Mouse (Mus musculus) CH12F3 (cell line): ENCODE results near the gene B4galt7.
"Not testable (repeated sequence)": the region's sequence is repeated elsewhere in the genome, so short reads cannot be mapped to it uniquely, and the experiment has no call there.

ENCODE experiments used
- in situ Hi-C: fragments of 300-500 bp; cut with MboI; formaldehyde crosslinking; loops from 2 replicates; pipeline ENCODE4 v1.14.3; 2020; ENCODE audit warnings: low sequenced_read_pairs

Gene B4galt7

GRCm38 (mm10) chr13:55599566-55600540 lies at the start of gene B4galt7:
Gene B4galt7, plus strand, starts transcription at chr13:55599896.
- in situ Hi-C loops: no loop called here

DNA sequence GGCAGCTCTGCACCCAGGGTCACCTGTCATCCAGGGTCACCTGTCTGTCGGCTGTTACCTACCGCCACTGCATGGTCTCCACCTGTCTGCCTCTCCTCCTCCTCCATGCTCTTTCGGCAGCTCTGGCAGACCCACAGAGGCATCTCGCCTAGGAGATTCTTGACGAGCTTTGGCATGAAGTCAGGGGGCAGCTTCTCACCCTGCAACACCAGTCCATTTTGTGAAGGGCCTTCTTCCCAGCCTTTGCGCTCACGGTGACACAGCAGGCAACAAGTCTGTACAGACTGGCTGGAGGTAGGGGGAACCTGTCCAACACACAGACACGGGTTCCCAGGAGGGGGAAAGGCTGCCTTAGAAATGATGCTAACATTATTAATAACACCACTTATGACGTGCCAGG lies 43.8 kb upstream of the B4galt7 start:
- in situ Hi-C loops: no loop called here

- in situ Hi-C loops: no loop called here
These were observed 42.2 kb upstream of the B4galt7 start for GRCm38 (mm10) chr13:55557499-55557898.

DNA sequence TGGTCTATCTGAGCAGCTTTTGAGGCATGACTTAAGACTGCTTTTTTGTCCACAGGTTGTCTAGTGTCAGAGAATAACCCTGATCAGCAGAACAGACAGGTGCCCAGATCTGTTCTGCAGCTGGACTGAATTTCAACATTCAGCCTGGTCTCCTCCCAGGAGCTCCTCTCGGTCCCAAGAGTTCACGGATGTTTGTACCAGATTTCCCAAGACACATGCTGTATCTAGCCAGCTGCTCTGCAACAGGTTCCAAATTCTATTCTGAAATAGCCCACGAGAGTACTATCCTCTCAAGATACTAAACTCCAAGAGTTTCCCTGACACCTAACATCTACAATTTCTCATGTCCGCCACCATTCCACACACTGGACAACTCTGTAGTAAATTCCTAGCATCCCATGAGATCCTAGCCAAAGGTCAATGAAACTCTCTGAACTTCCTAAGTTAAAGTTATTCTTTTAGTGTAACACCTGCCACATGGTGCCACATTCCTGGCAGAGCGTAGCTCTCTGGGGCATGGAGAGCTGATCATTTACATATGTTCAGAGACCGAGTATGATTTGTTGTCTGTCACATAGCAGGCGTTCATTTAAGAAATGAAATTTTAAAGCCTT lies 36.3 kb upstream of the B4galt7 start:
- in situ Hi-C loops: no loop called here

DNA sequence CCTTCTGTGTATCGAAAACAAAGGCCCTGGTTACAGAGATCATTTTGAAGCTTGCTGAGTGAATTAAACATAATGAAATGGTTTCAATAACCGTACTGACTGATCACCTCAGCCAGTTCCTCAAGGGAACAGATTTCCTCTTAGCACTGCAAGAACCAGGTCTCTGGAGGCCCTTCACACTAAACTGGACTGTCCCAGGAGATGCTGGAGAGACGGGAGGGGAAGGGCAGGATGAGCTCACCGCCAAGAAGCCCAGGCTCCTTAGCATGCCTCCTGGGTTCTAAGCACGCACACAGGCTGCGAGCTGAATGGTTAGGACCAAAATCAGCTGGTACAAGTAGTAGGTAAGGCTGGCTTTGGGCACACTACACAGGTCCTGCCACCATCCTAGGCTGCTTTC lies 32.7 kb upstream of the B4galt7 start:
- in situ Hi-C loops: no loop called here

DNA sequence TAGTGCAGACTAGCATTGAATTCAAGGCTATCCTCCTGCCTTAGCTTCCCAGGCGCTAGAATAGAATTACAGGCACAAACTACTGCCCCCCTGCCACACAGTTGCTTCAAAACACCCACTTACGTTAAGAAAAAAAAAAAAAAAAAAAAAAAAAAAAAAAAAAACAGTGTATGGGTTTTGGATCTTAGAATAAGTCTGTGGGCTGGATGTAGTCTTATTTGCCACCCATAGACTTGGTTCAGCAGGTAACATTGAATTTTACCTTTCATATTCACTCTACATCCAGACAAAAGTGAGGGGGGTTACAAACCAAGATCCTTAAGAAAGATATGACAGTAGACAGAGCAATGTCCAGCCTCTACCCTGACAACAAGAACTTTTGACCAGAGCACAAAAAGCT lies 31.7 kb upstream of the B4galt7 start:
- in situ Hi-C loops: no loop called here

DNA sequence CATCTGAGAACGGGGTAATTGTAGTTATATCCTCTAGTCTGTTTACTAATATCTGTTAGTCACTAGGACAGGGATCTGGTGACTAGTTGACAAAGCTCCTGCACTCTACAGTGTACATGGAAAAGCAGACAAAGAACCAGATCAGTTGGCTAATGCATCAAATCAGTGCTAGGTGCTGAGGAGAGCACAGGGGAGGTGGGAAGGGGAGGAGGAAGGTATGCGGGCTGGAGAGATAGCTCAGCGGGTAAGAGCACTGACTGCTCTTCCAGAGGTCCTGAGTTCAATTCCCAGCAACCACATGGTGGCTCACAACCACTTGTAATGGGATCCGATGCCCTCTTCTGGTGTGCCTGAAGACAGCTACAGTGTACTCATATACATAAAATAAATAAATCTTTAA lies 31.2 kb upstream of the B4galt7 start:
- in situ Hi-C loops: not testable (repeated sequence)

DNA sequence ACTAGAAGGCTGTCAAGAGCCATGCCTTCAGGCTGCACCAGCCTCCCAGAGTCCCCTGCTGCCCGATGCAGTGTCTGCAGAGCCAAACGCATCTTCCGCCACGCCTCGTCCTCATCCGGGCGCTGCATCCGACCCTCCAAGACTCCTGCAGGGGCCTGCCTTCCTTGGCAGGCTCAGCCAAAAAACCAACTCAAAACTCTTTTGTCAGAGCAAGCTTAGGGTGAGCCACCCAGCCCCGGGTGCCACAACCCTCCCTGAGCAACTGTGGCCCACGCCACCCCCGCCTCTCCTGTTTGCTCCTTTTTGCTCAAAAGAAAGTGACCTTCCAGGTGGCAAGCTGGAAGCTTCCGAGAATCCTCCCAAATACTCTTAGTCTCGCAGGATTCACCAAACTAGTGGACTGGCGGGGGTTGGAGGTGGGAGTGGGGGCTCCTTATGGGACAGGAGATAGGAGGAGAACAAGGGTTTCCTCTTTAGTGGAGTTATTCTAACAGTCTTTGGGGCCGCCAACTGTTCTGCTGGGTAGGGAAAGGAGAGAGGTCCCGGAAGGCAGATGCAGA lies 29.9 kb upstream of the B4galt7 start:
- in situ Hi-C loops: no loop called here

- in situ Hi-C loops: no loop called here
These were observed 29.3 kb upstream of the B4galt7 start for GRCm38 (mm10) chr13:55570286-55570973.

- in situ Hi-C loops: no loop called here
These were observed 28.5 kb upstream of the B4galt7 start, which contains the start of gene Fam193b for GRCm38 (mm10) chr13:55571027-55571751. Gene Fam193b, minus strand, starts transcription at chr13:55571120.

GRCm38 (mm10) chr13:55571977-55572376 lies 27.7 kb upstream of the B4galt7 start:
- in situ Hi-C loops: no loop called here

DNA sequence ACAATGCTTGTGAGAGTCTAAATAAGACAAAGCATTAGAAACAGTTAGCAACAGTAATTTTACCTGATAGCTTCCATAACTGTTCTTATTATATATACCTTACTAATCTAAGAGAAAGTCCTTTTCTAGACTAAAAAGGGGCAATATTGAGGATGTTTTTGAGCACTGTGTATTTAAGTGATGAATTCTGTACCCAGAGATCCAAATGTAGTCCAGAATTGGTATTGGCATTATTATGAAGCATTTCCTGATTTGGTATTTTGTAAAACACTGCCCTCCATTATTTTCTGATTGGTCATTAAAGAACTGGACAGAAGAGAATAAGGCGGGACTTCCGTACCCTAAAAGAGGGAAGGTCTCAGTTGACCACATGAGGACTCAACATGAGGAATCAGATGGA lies 26.3 kb upstream of the B4galt7 start, which contains the start of gene Tmed9:
Tmed9 (plus strand) TSS at position 301 of the 400 bp plus-strand sequence.
- in situ Hi-C loops: no loop called here

DNA sequence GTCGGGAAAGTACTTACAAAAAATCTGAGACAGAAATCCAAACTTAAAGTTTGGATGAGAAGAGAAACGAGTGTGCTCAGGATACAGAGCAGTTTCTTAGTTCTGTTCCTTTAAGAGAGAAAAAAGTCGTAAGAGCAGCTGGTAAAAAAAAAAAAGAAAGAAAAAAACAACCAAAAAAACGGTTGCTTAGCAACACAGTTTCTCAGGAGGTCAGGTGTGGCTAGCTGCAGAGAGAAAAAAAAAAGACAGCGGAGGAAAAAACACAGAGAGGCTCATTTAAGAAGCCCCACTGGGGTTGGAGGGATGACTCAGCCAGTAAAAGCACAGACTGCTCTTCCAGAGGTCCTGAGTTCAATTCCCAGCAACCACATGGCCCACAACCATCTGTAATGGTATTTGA lies 25.4 kb upstream of the B4galt7 start:
- in situ Hi-C loops: no loop called here

DNA sequence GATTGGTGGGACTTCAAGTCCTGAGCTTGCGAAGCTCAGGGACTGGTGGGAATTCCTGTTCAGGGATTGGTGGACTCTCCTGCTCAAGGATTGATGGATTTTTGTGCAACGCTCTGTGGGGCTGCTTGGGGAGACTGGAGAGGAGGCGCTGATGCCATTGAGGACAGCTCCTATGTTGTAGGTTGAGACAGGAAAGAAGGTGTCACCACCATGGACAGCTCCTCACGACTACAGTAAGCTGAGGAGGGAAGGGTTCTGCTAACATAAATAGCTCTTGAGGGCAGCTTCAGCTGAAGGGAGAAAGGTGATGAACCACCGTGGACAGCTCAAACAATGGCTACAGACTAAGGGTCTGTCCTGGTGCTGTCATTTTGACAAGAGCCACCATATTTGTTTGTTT lies 23.8 kb upstream of the B4galt7 start:
- in situ Hi-C loops: no loop called here

GRCm38 (mm10) chr13:55576872-55577271 lies 22.8 kb upstream of the B4galt7 start:
- in situ Hi-C loops: not testable (repeated sequence)

DNA sequence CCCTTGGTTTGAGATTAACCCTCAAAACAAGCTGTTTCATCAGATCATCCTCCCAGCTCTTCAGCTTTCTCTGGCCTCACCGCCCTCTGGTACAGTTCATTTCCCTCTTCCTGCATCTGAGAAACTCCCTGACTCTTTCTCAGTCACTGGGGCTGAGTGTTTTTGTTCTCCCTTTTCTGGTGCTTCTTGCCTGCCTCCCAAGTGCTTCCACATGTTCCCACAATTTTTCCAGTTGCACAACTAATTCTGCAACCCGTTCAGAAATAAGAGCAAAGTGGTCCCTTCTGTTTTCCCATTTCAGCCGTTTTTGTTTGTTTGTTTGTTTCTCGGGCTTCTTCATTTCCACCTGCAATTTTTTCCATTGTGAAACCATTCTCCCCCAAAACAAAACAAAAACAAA lies 21.6 kb upstream of the B4galt7 start:
- in situ Hi-C loops: no loop called here

- in situ Hi-C loops: no loop called here
These were observed 7.7 kb upstream of the B4galt7 start for GRCm38 (mm10) chr13:55591961-55592490.

DNA sequence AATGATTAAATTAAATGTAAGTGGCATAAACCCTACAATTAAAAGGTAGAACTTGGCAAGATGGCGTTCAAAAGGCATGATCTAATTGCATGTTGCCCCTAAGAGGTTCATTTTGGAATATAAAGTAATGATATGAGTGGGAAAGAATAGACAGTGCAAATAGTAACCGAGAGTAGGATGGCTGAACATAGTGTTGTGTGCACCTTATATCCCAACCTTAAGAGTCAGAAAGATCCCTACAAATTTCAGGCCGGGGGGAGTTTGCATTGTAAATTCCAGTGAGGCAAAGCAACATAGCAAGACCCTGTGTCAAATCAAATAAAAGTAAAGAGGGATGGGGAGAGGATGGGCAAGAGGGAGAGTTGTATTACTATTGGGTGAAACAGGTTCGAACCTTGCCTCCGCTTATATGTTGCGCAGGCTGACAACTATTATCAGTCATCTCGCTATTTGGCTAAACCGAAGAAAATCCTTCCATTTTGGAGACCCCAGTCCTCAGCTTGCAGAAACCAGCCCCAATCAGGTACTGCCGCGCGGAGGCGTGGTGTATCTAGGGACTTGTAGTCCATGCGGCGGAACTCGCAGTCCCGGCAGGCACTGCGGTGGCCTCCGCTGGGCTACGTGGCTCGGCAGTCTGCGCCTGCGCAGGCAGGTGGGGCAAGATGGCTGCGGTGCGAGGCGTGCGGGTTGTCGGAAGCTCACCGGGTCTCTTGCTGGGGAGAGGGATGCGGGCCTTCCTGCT lies 7.0 kb upstream of the B4galt7 start:
- in situ Hi-C loops: no loop called here

DNA sequence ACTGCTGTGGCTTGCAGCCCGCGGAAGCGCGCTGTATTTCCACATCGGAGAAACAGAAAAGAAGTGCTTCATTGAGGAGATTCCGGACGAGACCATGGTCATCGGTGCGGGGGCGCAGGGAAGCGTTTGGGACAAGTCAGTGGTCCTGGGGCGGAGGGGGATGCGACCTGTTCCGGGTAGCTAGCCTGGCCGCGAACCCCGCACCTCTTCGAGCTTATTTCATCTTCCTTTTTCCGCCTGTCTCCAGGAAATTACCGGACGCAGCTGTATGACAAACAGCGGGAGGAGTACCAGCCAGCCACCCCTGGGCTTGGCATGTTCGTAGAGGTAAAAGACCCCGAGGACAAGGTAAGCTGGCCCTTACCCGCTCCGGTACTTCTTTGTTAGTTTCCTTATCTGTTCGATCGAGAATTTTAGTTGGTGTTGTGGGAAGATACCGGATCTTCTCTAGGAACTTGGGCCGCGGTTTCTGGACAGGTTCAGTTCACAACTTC lies 6.4 kb upstream of the B4galt7 start:
- in situ Hi-C loops: no loop called here
